Mouse (Mus musculus) ES-Bruce4 (cell line): Measurements from ENCODE around the gene Twist2. TPM values are rescaled to one million over a fixed set of nuclear protein-coding genes. Genes with fewer than 3 reads are reported as not detected.

ENCODE experiments used
- H3K27ac ChIP-seq: 2 replicates; pipeline ENCODE4 v1.5.1; 2012; ENCODE audit warnings: low read length, inconsistent platforms; ENCODE audit not compliant: insufficient read depth
- H3K27me3 ChIP-seq: 2 replicates; pipeline ENCODE4 v1.6.1; 2012; ENCODE audit warnings: mild to moderate bottlenecking, low read length, inconsistent platforms; ENCODE audit not compliant: control insufficient read depth, poor library complexity, insufficient read depth, severe bottlenecking
- H3K36me3 ChIP-seq: 2 replicates; pipeline ENCODE4 v1.6.1; 2012; ENCODE audit warnings: inconsistent platforms, mild to moderate bottlenecking, low read length, moderate library complexity; ENCODE audit not compliant: control insufficient read depth, poor library complexity, insufficient read depth, severe bottlenecking
- H3K4me1 ChIP-seq: one replicate; pipeline ENCODE4 v1.8.1; 2011; ENCODE audit warnings: low read length; ENCODE audit not compliant: control insufficient read depth, insufficient read depth
- H3K4me3 ChIP-seq: 2 replicates; pipeline ENCODE4 v1.5.1; 2011; ENCODE audit warnings: low read depth, mild to moderate bottlenecking, low read length
- H3K9ac ChIP-seq: 2 replicates; pipeline ENCODE4 v1.6.1; 2012; ENCODE audit warnings: low read depth, mild to moderate bottlenecking, inconsistent platforms; ENCODE audit not compliant: poor library complexity, severe bottlenecking
- H3K9me3 ChIP-seq: replicated peaks from 2 replicates; pipeline ENCODE4 v1.6.1; 2012; ENCODE audit warnings: mild to moderate bottlenecking, low read length, inconsistent platforms; ENCODE audit not compliant: control insufficient read depth, poor library complexity, insufficient read depth, severe bottlenecking
- CTCF ChIP-seq: IDR thresholded peaks from one replicate; pipeline ENCODE4 v1.8.1; 2011; ENCODE audit warnings: low read depth, low read length
- EP300 ChIP-seq: IDR thresholded peaks from 2 replicates; pipeline ENCODE4 v1.6.1; 2011; ENCODE audit warnings: low read depth, low read length; ENCODE audit not compliant: insufficient read depth
- POLR2A ChIP-seq: IDR thresholded peaks from one replicate; pipeline ENCODE4 v1.8.1; 2011; ENCODE audit warnings: low read length; ENCODE audit not compliant: insufficient read depth
- polyA plus RNA-seq: library from polyadenylated mRNA; stranded (reverse); fragments of >200 nt; gene quantifications from 2 replicates; pipeline ENCODE4 v1.2.4, GENCODE M21; 2011; ENCODE audit warnings: low read depth; ENCODE audit not compliant: missing spikeins, insufficient read depth, insufficient read length

Gene Twist2
- polyA plus RNA-seq, result 1.1 and 2.9 TPM in 2 replicates

DNA sequence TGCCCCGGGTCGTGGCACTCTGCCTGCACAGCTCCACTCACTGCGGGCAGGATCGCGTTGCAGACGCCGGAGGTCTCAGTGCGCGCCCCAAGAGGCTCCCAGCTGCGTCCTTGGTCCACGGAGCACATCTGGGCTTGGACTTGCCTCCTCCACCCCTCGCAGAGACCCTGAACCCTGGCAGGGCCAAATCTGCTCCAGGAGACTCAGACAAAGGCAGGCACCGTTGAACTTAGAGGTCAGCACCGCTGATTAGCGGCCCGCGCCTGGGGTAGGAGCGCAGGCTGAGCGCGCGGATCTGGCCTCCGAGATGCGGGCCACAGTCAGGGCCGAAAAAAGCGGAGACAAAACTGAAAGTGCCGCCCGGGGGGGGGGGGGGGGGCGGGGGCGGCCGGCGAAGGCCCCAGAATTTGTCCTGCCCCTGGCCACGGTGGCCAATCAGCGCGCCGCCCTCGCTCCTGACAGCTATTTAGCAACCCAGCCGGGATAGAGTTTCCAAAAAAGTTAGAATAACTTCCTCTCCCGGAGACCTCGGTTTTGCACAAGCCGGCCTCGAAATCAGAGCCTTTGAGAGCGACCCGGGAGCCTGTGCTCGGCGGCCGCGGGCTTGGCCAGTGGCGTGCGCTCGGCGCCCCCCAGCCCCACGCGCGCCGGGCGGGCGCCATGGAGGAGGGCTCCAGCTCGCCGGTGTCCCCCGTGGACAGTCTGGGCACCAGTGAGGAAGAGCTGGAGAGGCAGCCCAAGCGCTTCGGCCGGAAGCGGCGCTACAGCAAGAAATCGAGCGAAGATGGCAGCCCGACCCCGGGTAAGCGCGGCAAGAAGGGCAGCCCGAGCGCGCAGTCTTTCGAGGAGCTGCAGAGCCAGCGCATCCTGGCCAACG, at the start of gene Twist2:
Gene Twist2 (plus strand): TSS at position 495 of the 877 bp plus-strand sequence.
- TF ChIP-seq CTCF (no peak), EP300 (no peak), POLR2A (no peak)
- Histone ChIP-seq H3K4me1 (no peaks in the 10 kb centered on the region), H3K36me3 (no peaks in the 10 kb centered on the region), H3K27ac (no peak within 1 kb of the TSS), H3K9me3 (no peaks in the 10 kb centered on the region), H3K9ac (no peak within 1 kb of the TSS), H3K27me3 (no peaks in the 10 kb centered on the region; the same call in 1 of the 2 replicates), H3K4me3 (peak within 1 kb of the TSS; percentile 61)

DNA sequence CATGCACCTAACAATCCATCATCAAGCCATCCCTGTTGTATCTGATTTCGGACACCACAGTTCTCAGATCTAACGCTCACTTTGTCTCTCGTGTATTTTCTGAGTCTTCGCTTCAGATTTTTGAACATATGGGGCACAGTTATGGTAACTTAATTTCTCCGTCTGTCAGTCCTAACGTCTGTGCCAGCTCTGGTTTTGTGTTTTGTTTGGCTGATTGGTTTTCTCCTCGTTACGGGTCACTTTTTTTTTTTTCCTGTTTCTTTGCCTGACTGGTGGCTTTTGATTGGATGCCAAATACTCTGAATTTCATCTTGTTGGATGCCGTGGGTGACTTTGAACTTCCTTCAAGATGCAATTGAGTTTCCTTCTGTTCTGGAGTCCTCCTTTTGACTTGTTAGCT, 48.3 kb upstream of the Twist2 start:
- Histone ChIP-seq H3K27me3 (no peaks in the 10 kb centered on the region), H3K4me1 (no peaks in the 10 kb centered on the region), H3K36me3 (no peaks in the 10 kb centered on the region), H3K9me3 (no peaks in the 10 kb centered on the region), H3K4me3 (no peak overlapping the region), H3K27ac (no peak overlapping the region), H3K9ac (no peak overlapping the region)
- no peak for TF ChIP-seq POLR2A
- TF ChIP-seq CTCF, result no peak
- no peak for TF ChIP-seq EP300

DNA sequence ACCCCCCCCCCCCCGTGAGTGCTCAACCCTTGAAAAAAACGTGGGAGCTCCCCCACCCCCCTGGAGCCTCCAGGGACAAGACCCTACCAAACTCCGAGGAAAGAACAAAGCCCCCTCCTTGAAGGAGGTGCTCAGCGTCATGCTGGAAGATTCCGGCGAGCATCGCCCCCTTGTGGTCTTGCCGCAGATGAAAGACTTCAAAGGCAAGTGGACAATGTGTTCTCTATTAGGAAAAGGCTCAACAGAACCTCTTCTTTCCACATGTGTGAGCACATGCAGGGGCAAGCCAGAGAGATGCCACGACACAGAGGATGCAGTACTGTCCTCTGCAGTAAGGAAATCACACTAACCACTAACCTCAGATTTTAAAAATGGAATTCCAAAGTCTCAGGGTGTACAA, 46.2 kb upstream of the Twist2 start:
- no peak for TF ChIP-seq EP300
- TF ChIP-seq CTCF, result peak; percentile 89
- no peak for TF ChIP-seq POLR2A
- no peak overlapping the region for H3K4me3 ChIP-seq
- no peaks in the 10 kb centered on the region for H3K9me3 ChIP-seq
- no peaks in the 10 kb centered on the region for H3K36me3 ChIP-seq
- no peaks in the 10 kb centered on the region for H3K27me3 ChIP-seq
- no peaks in the 10 kb centered on the region for H3K4me1 ChIP-seq
- no peak overlapping the region for H3K9ac ChIP-seq
- H3K27ac ChIP-seq, result no peak overlapping the region

DNA sequence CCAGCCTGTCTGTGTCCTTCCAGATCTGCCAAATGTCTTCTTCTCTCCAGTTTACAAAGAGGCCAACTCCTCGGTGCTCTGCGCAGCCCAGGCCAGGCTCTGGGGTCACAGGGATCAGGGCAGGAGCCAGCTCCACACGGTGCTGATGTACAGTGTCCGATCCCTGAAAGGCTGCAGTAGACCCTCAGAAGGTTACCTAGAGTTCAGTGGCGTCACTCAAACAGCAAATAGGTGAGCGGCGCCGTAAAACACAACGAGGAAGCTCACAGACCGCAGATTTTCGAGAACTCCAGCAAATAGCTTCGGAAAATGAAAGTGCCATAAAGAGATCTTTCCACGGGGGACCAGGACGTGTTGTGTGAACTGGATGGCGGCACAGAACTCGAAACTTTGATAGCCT, 44.0 kb upstream of the Twist2 start:
- Histone ChIP-seq H3K4me1 (peaks cover 2% of the 10 kb centered on the region), H3K4me3 (no peak overlapping the region), H3K9ac (no peak overlapping the region), H3K27me3 (no peaks in the 10 kb centered on the region), H3K36me3 (no peaks in the 10 kb centered on the region), H3K27ac (no peak overlapping the region), H3K9me3 (no peaks in the 10 kb centered on the region)
- TF ChIP-seq CTCF (no peak), POLR2A (no peak), EP300 (no peak)

DNA sequence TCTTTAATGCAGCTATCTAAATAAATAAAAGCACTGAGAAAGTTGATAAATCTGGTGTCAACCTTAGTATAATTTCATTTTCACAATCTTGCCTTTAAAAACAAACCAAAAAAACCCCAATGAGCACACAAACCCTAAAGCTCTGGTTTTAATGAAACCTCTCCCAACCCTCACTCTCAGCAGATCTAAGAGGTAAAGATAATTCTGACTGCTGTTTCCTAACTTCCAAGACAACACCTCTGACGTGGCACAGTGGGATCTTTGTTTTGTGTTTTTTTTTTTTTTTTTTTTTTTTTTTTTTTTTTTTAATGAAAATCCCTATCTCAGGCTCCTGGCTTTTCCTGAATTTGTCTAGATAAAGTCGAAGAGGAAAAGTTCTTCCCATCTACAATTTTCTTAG, 43.1 kb upstream of the Twist2 start:
- Histone ChIP-seq H3K4me1 (peaks cover 2% of the 10 kb centered on the region), H3K9ac (no peak overlapping the region), H3K4me3 (no peak overlapping the region), H3K9me3 (no peaks in the 10 kb centered on the region), H3K27ac (no peak overlapping the region), H3K27me3 (no peaks in the 10 kb centered on the region), H3K36me3 (no peaks in the 10 kb centered on the region)
- TF ChIP-seq EP300 (no peak), CTCF (no peak), POLR2A (no peak)
